Mouse (Mus musculus) retina, postnatal 7 days (tissue): ENCODE measurements at regions not wholly inside any gene's neighbourhood (a gene's known extent, or its start where the extent isn't known, plus 50 kb on each side); places are given as distances from the start of the nearest gene placed in this dataset.

Experiments
- DNase-seq: peaks from one replicate; pipeline ENCODE4 v3.0.0-alpha.2; 2012; ENCODE audit warnings: low read depth, low spot score

DNA sequence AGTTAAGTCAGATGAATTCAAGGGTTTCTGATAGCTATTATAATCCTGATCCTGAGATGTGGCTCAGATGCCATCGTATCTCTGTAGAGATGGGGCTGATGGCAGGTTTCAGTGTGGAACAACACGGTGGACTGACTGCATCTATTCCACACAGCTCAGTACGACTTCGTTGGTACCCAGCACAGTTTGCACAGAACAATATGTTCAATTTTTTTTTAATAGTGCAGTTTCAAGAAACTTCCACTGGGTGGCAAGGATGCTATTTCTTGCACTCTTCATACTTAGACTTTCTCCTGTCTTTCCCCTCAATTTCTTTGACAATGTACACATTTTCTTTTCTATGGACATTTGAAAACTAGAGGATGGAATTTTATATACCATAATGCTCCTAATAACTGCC is 278.6 kb upstream of the Btbd3 start:
- DNase-seq = no peak

DNA sequence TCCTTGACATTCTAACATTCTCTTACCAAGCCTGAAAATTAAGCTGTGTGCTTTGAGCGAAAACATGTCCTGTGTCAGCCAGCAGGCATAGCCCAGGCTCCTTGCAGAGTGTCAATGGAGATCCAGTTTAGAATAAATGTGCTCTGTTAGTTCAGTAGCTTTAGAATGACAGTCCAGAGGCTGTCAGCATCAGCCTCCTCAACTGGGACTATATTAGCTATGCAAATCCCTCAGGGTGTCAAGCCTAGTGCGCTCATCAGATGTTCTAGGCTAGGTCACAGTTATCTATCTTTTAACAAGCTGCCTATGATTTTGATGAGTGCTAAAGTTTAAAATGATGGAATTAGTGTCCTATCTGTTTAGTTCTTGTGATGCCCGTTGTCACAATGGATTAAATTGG is 281.7 kb upstream of the Btbd3 start:
- no peak for DNase-seq

DNA sequence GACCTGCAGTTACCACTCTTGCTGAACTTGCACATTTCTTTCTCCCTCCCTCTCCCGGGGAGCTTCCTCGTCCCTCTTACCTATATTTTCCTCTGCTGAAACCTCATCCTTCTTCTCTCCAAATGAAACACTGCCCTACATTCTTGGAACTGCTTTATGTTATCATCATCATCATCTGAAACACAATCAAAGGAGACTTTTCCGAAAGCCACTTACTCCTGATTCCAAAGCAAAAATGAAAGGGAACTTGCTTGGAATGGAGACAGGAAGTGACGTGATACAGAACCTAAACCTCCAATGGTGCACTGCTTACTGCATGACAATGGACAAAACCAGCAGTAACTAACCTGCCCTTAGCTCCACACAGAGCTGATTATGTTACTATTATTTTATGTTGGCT is 287.2 kb upstream of the Btbd3 start:
- DNase-seq = no peak

DNA sequence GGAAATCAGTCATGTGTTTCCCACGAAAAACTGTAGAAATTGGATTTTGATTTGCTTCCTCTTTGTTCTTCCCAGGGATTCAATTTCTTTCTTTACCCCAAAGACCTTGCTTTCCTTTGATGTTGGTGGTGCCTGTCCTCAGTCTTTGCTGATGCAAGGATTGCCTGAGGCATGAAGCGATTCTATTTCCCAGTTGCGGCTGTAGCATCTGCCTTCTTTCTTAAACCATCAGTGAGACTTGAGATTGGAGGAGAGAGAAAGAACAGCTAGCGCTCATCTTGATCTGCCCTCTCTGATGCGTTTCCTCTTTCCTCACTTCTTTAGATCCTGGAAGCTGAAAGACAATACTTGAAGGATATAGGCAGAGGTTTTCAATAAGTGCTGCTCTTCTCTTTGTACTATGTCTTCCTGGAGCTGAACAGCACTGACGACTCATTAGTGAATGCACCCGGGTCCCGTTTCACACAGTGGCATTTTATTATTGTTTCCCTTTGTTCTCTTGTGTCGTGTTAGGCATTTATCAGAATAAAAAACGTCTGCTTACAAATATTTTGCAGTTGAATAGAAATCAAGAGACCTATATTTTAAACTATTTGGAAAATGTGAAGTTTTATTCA is 289.8 kb upstream of the Btbd3 start:
- DNase-seq = no peak

DNA sequence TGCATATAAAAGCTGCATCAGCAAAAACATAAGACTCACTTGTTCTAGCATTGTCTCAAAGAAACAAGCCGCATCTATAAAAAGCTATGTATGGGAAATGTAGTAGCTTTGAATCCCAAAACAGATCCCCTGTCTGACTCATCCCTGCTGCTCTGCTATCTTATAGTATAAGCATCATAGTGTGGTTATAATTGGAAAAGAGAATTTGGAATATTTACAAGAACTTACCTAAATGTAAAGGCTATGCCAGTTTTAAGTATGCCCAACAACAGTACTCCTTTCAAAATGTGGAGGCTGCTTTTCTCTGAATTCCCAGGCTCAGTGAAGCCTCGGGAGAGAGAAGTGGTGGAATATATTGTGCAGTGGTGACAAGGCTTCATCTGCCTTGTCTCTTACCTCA is 301.5 kb upstream of the Btbd3 start:
- no peak for DNase-seq

DNA sequence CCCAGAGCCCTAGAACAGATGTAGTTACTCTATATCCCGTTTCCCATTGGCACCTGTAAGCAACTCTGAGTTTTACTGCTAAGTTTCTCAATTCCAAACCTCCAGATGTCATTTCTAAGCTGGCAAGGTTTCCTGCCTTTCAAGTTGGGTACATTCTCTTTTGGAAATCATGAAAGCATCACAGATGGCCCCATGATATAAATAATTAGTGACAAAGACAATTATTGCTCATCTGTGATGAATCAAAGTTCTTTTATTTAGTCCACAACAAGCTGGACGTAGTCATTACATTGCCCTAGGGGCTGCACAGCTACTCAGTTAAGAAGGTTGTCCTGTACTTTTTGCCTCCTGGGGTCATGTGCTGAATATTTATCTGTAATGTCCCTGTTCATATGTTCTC is 303.2 kb upstream of the Btbd3 start:
- DNase-seq = no peak

DNA sequence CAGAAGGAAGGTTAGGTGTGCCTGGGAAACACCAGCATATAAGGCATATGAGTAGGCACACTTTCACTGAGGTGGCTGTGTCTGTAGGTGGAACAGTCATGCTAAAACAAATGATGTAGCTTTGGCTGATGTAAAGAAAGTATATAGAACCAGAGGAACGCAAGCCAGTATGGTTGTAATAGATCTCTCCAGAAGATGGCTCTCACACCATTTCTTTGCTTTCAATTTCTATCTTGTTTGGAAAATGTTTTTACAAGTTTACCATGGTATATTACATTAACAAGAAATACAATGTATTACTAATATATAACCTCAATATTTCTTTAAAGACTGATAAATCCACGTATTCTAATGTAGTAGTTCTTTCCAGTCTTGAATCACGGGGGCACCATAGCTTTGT is 304.4 kb upstream of the Btbd3 start:
- no peak for DNase-seq

DNA sequence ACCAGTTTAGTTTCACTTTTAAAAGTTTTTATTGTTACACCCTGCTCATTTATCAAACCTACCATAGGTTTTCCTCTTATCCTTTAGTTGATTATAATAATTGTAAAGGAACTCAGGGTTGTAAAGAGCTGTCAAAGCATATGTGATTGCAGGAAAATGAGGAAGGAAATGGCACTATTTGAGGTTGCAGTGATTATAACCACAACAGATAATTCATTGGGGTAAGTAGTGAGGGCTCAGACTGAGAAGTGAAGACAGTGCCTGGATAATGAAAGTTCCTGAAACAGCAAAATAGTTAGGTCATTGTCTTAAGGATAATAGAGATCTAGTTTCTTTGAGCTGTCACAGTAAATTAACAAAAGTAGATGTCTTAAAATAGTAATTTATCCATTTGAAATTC is 305.4 kb upstream of the Btbd3 start:
- DNase-seq = no peak

DNA sequence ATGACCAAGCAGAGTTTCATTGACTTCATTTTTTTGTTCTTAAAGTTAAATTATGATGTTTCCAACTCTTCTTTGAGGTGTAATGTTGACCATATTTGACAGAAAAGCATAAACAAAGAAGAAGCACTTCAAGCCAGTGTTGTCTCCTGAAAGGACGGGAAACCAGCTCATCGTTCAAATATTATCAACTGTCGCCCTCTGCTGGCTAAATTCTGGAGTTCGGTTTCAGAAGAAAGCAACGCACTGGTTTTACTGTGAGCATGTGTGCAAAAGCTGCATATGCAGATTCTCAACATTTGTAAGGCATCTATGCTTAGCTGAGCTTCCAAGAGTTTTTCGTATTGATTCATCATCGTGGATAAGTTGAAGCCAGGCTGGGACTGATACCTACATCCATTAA is 313.6 kb upstream of the Btbd3 start:
- peak; percentile 72 for DNase-seq

DNA sequence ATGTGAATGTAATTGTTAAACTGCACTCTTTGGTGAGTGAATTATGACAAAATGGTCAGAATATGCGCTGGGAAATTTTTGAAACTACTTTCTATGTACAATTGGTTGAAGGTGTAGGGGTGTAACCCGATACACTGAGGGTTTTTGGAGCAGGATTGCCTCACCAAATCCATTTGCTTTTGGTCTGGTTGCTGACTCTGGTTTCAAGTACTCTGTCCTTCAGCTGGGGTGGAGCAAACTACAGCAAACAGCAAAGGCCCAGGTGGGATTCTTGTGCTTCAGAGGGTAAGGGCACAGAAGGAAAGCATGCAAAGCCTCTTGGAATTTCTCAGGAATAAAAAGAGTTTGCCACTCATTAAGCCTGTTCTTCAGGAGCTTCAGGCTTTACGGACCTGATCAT is 316.8 kb upstream of the Btbd3 start:
- DNase-seq = no peak

DNA sequence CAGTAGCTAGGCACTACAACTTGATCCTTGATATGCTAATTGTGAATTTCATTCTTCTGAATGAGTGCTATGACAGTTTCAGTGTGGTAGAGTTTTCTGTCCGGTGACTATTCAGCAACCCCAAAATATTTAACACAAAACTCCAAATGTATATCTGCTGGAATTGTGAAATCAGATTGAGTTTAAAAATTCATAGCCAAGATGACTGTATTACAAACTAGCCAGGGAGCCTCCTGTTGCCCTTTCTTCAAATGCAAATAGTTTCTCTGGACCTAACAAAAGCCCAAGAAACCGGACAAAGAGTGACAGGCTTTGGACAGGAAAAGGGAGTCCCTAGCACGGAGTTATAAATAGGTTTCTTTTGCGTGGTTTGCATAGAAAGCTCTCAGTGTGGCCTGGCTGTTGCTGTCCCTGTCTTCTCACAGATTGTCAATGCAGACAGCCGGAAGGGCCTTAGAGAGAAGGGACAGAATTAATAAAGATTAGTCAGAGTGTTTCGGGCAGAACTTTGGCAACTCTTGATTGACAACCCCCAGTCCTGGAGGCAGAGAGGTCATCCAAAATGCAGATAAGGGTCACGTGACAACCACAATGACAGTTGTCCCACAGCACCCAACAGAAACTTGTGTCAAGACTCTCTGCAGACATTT is 317.4 kb upstream of the Btbd3 start:
- no peak for DNase-seq

DNA sequence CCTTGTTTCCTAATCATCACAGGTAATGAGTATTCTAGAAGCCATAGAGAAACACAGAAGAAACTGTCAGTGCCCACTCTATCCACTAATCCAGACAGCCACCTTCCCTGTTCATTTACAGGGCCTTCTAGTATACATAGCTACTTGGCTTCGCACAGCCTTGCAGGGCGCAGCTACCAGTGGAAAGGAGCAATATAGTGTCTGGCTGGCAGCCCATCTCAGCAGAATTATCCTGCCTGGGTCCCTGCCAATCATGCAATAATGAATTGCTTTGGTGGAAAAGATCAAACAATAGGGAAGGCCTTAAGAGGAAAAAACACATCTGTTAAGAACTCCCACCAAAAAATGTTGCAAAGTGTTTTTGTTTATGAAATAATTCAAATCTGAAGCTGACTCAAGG is 319.8 kb upstream of the Btbd3 start:
- DNase-seq = no peak

DNA sequence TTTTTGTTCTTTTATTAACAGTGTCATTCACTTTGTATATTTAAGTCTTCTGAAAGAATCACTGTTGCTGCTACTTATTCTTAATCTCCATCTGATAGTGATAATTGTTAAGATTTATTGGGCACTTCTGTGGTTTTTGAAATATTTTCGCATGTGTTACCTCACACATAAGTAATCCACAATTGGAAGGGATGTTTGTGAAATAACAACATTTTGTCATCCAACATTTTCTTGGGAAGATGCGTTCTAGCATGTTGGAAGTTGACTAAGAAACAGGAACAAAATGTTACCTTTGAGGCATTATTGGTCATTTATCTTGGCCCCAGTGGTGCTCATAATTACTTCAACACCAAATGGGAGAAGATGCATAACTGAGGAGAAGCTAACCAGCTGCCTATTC is 323.4 kb upstream of the Btbd3 start:
- no peak for DNase-seq

DNA sequence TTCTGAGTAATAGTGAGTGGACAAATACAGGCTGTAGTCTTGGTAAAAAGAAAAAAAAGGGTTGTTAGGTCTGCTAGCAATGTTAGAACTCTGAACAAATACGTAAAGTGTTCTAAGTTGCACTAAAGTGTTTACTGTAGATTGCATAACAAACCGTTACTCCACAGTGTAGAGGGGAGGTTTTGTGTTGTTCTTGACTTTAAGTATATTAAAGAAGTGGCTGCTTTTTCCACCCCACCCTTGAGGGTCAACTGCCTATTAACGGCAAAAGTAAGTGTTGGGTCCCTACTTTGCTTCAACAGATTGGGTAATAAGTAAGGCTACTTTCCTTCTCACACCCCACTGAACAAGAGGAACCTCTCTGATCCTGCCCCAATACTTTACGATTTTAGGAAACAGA is 323.9 kb upstream of the Btbd3 start:
- DNase-seq = no peak

DNA sequence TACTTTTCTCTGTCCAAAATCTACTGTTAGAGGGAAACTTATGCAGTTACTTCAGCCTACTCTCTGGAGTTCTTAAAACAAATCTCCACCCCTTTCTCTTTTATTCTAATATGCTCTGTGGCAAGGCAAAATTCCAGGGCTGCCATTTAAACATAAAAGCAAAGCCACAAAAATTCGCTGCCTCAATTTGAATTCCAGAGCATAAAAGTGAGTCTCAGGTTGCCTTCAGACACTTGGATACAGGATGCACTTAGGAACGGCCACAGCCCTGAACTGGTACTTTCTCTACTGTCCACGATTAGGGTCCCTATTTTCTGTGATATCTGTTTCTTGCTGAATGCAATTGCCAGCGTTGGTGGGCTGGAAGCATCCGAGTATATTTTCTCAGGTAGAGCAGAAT is 330.9 kb upstream of the Btbd3 start:
- no peak for DNase-seq

DNA sequence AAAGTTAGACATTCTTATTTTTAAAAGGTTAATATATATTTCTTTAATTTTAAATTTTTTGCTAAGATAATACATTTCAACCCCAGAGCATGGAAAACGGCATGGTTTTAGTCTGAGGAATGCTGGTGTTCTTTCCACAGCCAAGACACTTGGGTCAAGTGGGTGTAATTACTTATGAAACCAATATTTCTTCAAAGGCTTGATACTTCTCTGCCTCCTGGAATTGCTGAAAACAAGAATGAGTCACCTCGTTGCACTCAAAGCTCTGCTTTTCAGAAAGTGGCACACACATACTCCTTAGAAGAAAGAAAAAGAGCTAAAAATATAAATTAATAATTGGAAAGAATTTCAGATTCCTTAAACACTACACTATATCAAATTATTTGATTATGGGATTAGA is 331.8 kb upstream of the Btbd3 start:
- DNase-seq = no peak

DNA sequence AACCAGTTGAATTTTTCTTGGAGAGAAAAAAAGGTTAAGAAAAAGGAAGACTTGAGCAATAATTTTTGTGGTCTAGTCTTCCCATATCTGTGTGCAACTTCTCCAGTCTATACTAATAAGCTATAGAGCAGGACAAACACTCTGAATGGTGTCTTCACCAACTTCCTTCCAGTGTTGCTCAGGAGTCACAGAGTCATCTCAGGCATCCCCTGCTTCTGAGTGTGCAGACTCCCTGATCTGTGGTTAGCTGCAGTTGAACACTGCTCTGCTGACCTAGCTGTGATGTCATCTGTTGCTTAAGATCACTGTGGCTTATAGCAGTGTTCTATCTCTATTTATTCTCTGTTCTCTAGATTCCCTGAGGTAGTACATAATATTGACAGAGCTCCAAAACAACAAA is 357.9 kb upstream of the Btbd3 start:
- no peak for DNase-seq

DNA sequence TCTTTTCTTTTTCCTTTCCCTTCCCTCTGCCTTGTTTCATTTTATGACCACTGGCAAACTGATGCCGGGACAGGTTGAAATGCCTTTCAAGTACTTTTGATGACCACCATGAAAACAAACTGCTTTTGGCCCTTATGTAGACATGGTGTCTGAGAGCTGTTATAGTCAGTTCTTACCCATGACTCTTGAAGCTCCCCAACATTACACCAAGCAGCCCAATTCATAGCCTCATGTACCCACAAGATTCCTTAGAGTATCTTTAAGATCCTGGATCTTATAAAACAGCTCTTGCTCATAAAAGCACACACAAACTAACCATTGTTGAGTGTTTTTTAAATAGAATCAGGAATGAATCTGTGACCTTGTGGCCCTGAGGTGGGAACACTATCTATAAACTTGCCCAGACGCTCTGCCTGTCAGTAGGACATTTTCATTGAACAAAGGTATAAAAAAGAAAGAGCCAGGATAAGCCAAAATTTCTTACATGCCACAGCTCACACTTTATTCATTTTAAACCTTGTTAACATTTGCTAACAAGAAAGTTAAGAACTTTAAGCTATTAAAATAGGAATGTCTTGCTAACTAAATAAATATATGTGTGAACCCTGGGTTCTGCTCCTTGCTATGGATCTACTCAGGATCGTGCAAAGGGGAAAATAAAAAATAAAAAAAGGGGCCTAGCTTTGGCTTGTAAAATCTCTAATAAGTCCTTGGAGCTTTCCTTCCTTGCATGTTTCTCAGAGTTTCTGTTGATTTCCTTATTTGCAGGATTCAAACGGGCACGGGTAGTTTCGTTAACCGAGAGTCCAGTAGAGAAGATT is 375.9 kb upstream of the Btbd3 start:
- DNase-seq = no peak

DNA sequence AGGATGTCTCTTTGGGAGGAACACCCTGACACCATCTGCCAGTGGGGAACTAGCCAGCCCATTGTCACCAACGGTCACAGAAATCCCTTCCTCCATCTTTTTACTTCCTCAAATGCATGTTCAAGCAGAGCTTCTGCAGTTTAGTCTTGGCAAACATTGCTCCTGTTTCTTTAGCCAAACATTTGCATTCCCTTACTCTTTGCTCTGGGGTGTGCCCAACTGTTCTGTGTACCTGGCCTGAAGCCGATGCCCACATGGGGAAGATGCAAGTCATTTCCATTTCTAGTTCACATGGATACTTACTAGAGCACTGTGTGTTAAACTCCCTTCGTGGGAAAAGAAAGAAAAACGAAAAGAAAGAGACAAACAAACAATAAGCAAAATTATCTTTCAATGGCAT is 386.7 kb upstream of the Btbd3 start:
- no peak for DNase-seq

DNA sequence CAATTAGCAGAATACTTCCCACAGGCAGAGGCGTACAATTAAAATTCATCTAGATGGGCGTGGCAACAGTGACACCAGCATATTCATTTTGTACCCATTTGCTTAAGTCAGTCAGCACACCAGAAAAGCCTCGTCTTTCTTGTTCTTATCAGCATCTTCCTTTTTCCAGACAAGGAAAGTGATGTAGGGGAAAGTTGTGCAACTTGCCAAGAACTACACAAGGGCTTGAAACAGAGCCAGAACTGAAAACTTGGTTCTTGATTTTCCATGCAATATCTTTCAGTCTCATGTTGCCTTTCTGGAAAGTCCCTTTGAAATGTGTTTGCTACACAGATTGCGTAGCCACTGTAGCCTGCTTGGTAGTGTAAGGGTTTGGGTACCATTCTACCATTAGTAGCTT is 401.9 kb upstream of the Btbd3 start:
- DNase-seq = no peak

DNA sequence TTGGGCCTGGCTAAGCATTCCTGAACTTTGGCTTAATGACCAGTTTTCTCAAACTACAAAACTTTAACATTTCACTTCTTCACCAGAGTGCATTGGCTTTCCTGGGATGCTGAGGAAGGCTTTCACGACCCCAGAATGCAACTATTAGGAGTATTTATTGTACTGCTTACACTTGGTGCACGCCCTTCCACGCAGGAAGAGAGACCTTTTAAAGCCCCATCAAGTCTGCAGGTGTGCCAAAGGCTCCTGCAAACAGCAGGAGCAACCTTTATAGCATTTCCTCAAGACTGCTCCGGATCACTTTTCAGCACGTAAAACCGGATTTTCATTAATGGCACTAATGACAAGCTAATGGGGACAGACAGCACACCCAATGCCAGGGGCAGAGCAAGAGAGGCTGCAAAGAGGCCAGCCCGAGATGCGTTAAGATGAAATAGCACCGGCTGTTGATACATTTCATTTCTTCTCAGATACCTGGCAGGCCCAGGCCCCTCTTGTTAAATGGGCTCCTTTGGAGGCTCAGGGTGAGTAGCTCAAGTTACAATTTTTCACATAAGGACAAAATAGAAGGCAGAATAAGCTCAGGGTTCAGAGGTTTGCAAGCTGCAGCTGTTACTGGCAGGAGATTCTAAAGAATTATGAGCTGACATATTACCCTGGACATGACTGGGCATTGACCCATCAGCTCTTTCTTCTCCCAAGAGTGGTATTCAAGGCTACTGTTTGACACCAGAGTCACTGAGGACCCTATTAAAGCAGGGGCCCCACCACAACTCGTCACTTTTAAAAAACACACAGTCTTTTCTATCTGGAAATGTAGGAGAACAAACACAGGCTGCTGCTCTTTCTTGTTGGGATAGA is 402.7 kb upstream of the Btbd3 start:
- DNase-seq = no peak

DNA sequence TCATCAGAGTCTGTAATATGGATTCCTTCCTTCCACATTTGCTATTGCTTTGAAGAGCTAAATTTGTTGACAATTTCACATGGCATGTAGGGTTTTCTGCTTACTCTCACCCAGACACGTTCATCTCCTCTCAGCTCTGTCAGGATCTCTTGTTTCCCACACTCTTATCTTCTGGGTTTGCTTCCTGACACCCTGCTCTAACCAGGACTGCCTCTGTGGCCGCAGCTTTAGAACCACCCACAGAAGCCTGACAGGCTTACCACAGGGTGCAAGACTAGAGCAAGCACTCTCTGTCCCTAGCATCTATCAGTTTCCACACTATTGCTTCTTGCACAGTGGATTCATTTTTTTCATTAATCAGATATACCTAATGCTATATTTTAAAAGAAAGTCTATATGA is 408.5 kb upstream of the Btbd3 start:
- DNase-seq = no peak
